In the genomic region with DNA sequence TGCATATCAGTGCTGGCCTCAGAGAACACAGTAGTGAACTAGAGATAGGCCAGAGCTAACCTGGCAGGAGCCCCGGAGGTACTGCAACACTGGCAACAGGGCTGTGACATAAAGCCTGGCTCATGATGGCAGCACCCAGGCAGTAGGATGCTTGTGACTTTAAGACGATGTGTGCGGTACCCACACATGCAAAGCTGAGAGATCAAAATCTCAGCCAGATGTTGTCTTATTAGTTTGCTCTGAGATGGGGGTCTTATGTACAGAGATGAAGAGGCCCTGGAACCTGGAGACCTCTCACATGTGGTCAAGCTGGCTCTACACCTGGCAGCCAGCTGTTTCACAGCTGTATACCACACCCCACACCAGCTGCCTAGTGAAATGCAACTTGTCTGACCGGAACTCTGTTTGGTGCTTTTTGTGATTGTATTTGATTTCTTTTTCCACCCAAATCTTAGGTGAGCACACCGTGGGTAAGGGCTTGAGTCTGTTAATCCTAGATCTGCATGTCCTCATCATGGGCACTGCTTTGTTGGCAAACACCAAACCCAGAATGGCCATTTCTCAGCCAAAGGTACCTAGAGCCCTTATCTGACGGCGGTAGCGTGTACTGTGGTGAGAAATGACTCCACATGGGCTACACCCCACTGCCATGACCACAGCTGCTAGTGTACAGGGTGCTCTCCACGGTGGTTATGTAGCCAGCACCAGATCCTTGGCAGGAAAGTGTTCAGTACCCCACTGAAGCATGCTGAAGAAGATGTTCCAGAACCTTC, we compare ENCODE assay signal across 28 mouse cellular contexts. TPM values are rescaled to one million over a fixed set of nuclear protein-coding genes. Genes with fewer than 3 reads are reported as not detected.
DNase-seq lines count a peak whose midpoint lies in the region; ATAC-seq lines count a peak whose summit lies in the region.
"Had no signal": no experiment of that assay in that cellular context is flagged by ENCODE, and none has a peak within 500 bp of the region (broad histone marks: within the 10 kb centered on the region; RNA-seq: fewer than 3 reads in every experiment).

No protein-coding gene starts in this region.

- peaks cover 10% of the 10 kb centered on the region for H3K36me3 ChIP-seq in heart, embryonic 13.5 days
- peaks cover 36% of the 10 kb centered on the region for H3K36me3 ChIP-seq in limb, embryonic 12.5 days
- H3K36me3 ChIP-seq: heart, embryonic 15.5 days had no signal

- ATAC-seq in heart, embryonic 13.5 days (ENCODE audit: extremely low read depth, insufficient number of reproducible peaks, low FRiP score, low TSS enrichment) = no peak
- ATAC-seq in limb, embryonic 12.5 days (ENCODE audit: insufficient number of reproducible peaks, insufficient read depth, low FRiP score, low TSS enrichment, low read depth) = 0 out of 2 replicates have a peak, but pooled peaks have one; percentile 41
- ATAC-seq: activated CD4-positive, CD25-positive, alpha-beta regulatory T cell, adult 4 months; forebrain, embryonic 13.5 days; inflammation-experienced regulatory T-cells, adult 6 months had no signal

- 0 out of 2 replicates have a peak overlapping the region, but pooled peaks have one; percentile 78 for H3K27ac ChIP-seq in heart, embryonic 13.5 days (replicated peaks)
- H3K27ac ChIP-seq in limb, embryonic 12.5 days = no peak overlapping the region
- H3K27ac ChIP-seq: forebrain, embryonic 13.5 days; heart, adult 2 months; hindbrain, embryonic 14.5 days; liver, embryonic 13.5 days; midbrain, embryonic 12.5 days had no signal

- H3K9ac ChIP-seq in heart, embryonic 13.5 days = no peak overlapping the region
- no peak overlapping the region for H3K9ac ChIP-seq in limb, embryonic 12.5 days (replicated peaks)
- H3K9ac ChIP-seq: forebrain, embryonic 13.5 days; heart, embryonic 15.5 days; hindbrain, embryonic 14.5 days; liver, embryonic 13.5 days; lung, embryonic 14.5 days; midbrain, embryonic 12.5 days had no signal

- H3K4me3 ChIP-seq in heart, embryonic 13.5 days = no peak overlapping the region
- H3K4me3 ChIP-seq in limb, embryonic 12.5 days (replicated peaks) = no peak overlapping the region
- H3K4me3 ChIP-seq: forebrain, embryonic 13.5 days; heart, adult 2 months; heart, embryonic 15.5 days; liver, embryonic 13.5 days; midbrain, embryonic 12.5 days had no signal

- intact Hi-C loops in heart, postnatal 14 days (cut with DNase I) = loop anchor here (2.0 to 5.0 kb wide), 2 partner anchors 49 to 57 kb away; a partner anchor contains a TSS

- no peak for DNase-seq in heart, postnatal 14 days
- peak; percentile 54 for DNase-seq in forelimb bud, embryonic 11.5 days (ENCODE audit: low read depth, low spot score)
- peak; percentile 60 to 69 for DNase-seq in natural killer cell, adult 2 months (ENCODE audit: low spot score in 2 of 2)
- no peak for DNase-seq in urinary bladder, adult 2 months (ENCODE audit: low spot score)
- DNase-seq in adipocyte (ENCODE audit: low spot score) = no peak
- DNase-seq: adrenal gland, adult 8-10 months; cerebellum, adult 8-10 months; cerebellum, postnatal 25 days; gastrocnemius, postnatal 25 days; heart, adult 2 months; heart, postnatal 4 days; kidney, adult 11 months; kidney, postnatal 14 days; layer of hippocampus, adult 9-11 months; liver, embryonic 13.5 days; lung, embryonic 14.5 days; lung, postnatal 14 days; right cerebral cortex, postnatal 25 days; spleen, adult 18-20 months; thymus, postnatal 36 days had no signal

- no peaks in the 10 kb centered on the region for H3K27me3 ChIP-seq in heart, embryonic 13.5 days (replicated peaks)
- no peaks in the 10 kb centered on the region for H3K27me3 ChIP-seq in limb, embryonic 12.5 days
- H3K27me3 ChIP-seq: forebrain, embryonic 13.5 days; heart, embryonic 15.5 days; liver, embryonic 13.5 days; midbrain, embryonic 12.5 days had no signal

- WGBS in heart, embryonic 13.5 days = 84% methylated on average over 9 of the region's 9 CpGs
- WGBS in limb, embryonic 12.5 days = 64% methylated on average over 9 of the region's 9 CpGs

- peaks cover 81% of the 10 kb centered on the region for H3K4me1 ChIP-seq in heart, embryonic 13.5 days
- peaks cover 46% of the 10 kb centered on the region for H3K4me1 ChIP-seq in limb, embryonic 12.5 days (replicated peaks)

- H3K4me2 ChIP-seq in heart, embryonic 13.5 days = no peak overlapping the region
- H3K4me2 ChIP-seq in limb, embryonic 12.5 days = no peak overlapping the region
- H3K4me2 ChIP-seq: forebrain, embryonic 13.5 days; heart, embryonic 15.5 days; hindbrain, embryonic 14.5 days; liver, embryonic 13.5 days; lung, embryonic 14.5 days; midbrain, embryonic 12.5 days had no signal

- H3K9me3 ChIP-seq in heart, embryonic 13.5 days = peaks cover 3% of the 10 kb centered on the region; the same call in 1 of the 2 replicates
- H3K9me3 ChIP-seq in limb, embryonic 12.5 days = peaks cover 9% of the 10 kb centered on the region; the same call in 1 of the 2 replicates
- H3K9me3 ChIP-seq: forebrain, embryonic 13.5 days; heart, embryonic 15.5 days had no signal

RNA-seq across cellular contexts. Expression of a gene that starts 49.8 kb away (rescaled TPM):
- polyA plus RNA-seq in heart, embryonic 13.5 days (2015; fragmentation: Nextera tagmentation; extraction: Ambion mirVana) = 11.3 and 11.9 TPM in 2 replicates
- total RNA-seq in heart, postnatal 14 days (2021) = 10 to 100 TPM; 13.2 to 14.8 TPM
- polyA plus RNA-seq in limb, embryonic 12.5 days (2016; fragmentation: Nextera tagmentation; extraction: Ambion mirVana) = 39.9 and 43.4 TPM in 2 replicates
- polyA plus RNA-seq in urinary bladder, adult 2 months (2012; rRNA removed) = 33.3 and 39.4 TPM in 2 replicates

Comparison
In these comparisons a context has a peak if more than half of its experiments do, and no peak if none do; other contexts are left out.
1. DNase-seq: peak in forelimb bud, embryonic 11.5 days (single experiment) and natural killer cell, adult 2 months (2 of 2); none in heart, postnatal 14 days (0 of 2), urinary bladder, adult 2 months (single experiment) and adipocyte (single experiment).